Mouse (Mus musculus): ENCODE results near the gene Igfals. TPM values are rescaled to one million over a fixed set of nuclear protein-coding genes. Genes with fewer than 3 reads are reported as not detected.

Igfals gene
- polyA plus RNA-seq, 1 experiment from 2014 or later, result 0.19 TPM

- H3K4me2 ChIP-seq (ENCODE audit: low read length), result no peak overlapping the region
- peaks cover 10% of the 10 kb centered on the region for H3K4me1 ChIP-seq (replicated peaks; ENCODE audit: control insufficient read depth, insufficient read depth, low read length)
- WGBS, result 53% methylated on average over 9 of the region's 9 CpGs
- no peak overlapping the region for H3K4me3 ChIP-seq (replicated peaks; ENCODE audit: low read length)
- no peak for ATAC-seq
- H3K9me3 ChIP-seq (ENCODE audit: control insufficient read depth, low read length), result no peaks in the 10 kb centered on the region
- H3K27me3 ChIP-seq (replicated peaks; ENCODE audit: control insufficient read depth, insufficient read depth, low read length), result peaks cover 6% of the 10 kb centered on the region; the same call in 1 of the 2 replicates
- H3K9ac ChIP-seq (replicated peaks; ENCODE audit: low read depth, low read length), result no peak overlapping the region
- H3K36me3 ChIP-seq (ENCODE audit: control insufficient read depth, insufficient read depth), result no peaks in the 10 kb centered on the region
- H3K27ac ChIP-seq (ENCODE audit: low read length), result no peak overlapping the region
Measured at GRCm38 (mm10) chr17:24844525-24844924, 21.3 kb upstream of the Igfals start.

GRCm38 (mm10) chr17:24847386-24847785 is 18.4 kb upstream of the Igfals start:
- 98% methylated on average over 1 of the region's 1 CpGs for WGBS
- peaks cover 17% of the 10 kb centered on the region for H3K4me1 ChIP-seq (replicated peaks; ENCODE audit: control insufficient read depth, insufficient read depth, low read length)

GRCm38 (mm10) chr17:24848600-24849031 is 17.2 kb upstream of the Igfals start:
- H3K27me3 ChIP-seq (replicated peaks; ENCODE audit: control insufficient read depth, insufficient read depth, low read length), result 0 out of 2 replicates have a peak, but pooled peaks cover 4% of the 10 kb centered on the region
- H3K4me2 ChIP-seq (ENCODE audit: low read length), result 0 out of 2 replicates have a peak overlapping the region, but pooled peaks have one; percentile 7
- peaks cover 17% of the 10 kb centered on the region for H3K4me1 ChIP-seq (replicated peaks; ENCODE audit: control insufficient read depth, insufficient read depth, low read length)
- no peak overlapping the region for H3K4me3 ChIP-seq (replicated peaks; ENCODE audit: low read length)
- H3K27ac ChIP-seq (ENCODE audit: low read length), result no peak overlapping the region
- H3K9ac ChIP-seq (replicated peaks; ENCODE audit: low read depth, low read length), result no peak overlapping the region
- no peaks in the 10 kb centered on the region for H3K36me3 ChIP-seq (ENCODE audit: control insufficient read depth, insufficient read depth)
- no peaks in the 10 kb centered on the region for H3K9me3 ChIP-seq (ENCODE audit: control insufficient read depth, low read length)
- no peak for ATAC-seq

More at GRCm38 (mm10) chr17:24847386-24847785, 18.4 kb upstream of the Igfals start:
- Histone ChIP-seq H3K27me3 (replicated peaks; ENCODE audit: control insufficient read depth, insufficient read depth, low read length) (0 out of 2 replicates have a peak, but pooled peaks cover 4% of the 10 kb centered on the region), H3K9ac (replicated peaks; ENCODE audit: low read depth, low read length) (no peak overlapping the region), H3K4me2 (ENCODE audit: low read length) (no peak overlapping the region), H3K36me3 (ENCODE audit: control insufficient read depth, insufficient read depth) (no peaks in the 10 kb centered on the region), H3K4me3 (replicated peaks; ENCODE audit: low read length) (no peak overlapping the region), H3K27ac (ENCODE audit: low read length) (no peak overlapping the region), H3K9me3 (ENCODE audit: control insufficient read depth, low read length) (no peaks in the 10 kb centered on the region)
- no peak for ATAC-seq

- H3K36me3 ChIP-seq (ENCODE audit: control insufficient read depth, insufficient read depth), result no peaks in the 10 kb centered on the region
- 0 out of 2 replicates have a peak, but pooled peaks cover 4% of the 10 kb centered on the region for H3K27me3 ChIP-seq (replicated peaks; ENCODE audit: control insufficient read depth, insufficient read depth, low read length)
- H3K9me3 ChIP-seq (ENCODE audit: control insufficient read depth, low read length), result no peaks in the 10 kb centered on the region
- no peak for ATAC-seq
- peaks cover 17% of the 10 kb centered on the region for H3K4me1 ChIP-seq (replicated peaks; ENCODE audit: control insufficient read depth, insufficient read depth, low read length)
- WGBS, result under 1% methylated on average over 21 of the region's 21 CpGs
- peak overlapping the region; percentile 72 for H3K4me2 ChIP-seq (ENCODE audit: low read length)
- H3K27ac ChIP-seq (ENCODE audit: low read length), result peak overlapping the region; percentile 78
- H3K4me3 ChIP-seq (replicated peaks; ENCODE audit: low read length), result peak overlapping the region; percentile 62
- H3K9ac ChIP-seq (replicated peaks; ENCODE audit: low read depth, low read length), result peak overlapping the region; percentile 74
Measured at GRCm38 (mm10) chr17:24849733-24850064, 16.1 kb upstream of the Igfals start.

GRCm38 (mm10) chr17:24850065-24850772 is 15.6 kb upstream of the Igfals start, which contains the start of gene Fahd1:
TSS of gene Fahd1 (minus strand) at chr17:24850364.
- H3K27me3 ChIP-seq (replicated peaks; ENCODE audit: control insufficient read depth, insufficient read depth, low read length), result 0 out of 2 replicates have a peak, but pooled peaks cover 4% of the 10 kb centered on the region
- ATAC-seq, result peak; percentile 100
- no peaks in the 10 kb centered on the region for H3K9me3 ChIP-seq (ENCODE audit: control insufficient read depth, low read length)
- H3K27ac ChIP-seq (ENCODE audit: low read length), result peak within 1 kb of the TSS; percentile 78
- H3K4me3 ChIP-seq (replicated peaks; ENCODE audit: low read length), result peak within 1 kb of the TSS; percentile 62
- H3K4me2 ChIP-seq (ENCODE audit: low read length), result peak within 1 kb of the TSS; percentile 88
- H3K4me1 ChIP-seq (replicated peaks; ENCODE audit: control insufficient read depth, insufficient read depth, low read length), result peaks cover 17% of the 10 kb centered on the region
- no peaks in the 10 kb centered on the region for H3K36me3 ChIP-seq (ENCODE audit: control insufficient read depth, insufficient read depth)
- WGBS, result under 1% methylated on average over 57 of the region's 58 CpGs
- H3K9ac ChIP-seq (replicated peaks; ENCODE audit: low read depth, low read length), result peak within 1 kb of the TSS; percentile 74

GRCm38 (mm10) chr17:24850773-24851127 is 15.0 kb upstream of the Igfals start:
- Histone ChIP-seq H3K4me1 (replicated peaks; ENCODE audit: control insufficient read depth, insufficient read depth, low read length) (peaks cover 17% of the 10 kb centered on the region), H3K27ac (ENCODE audit: low read length) (no peak overlapping the region)
- under 1% methylated on average over 20 of the region's 20 CpGs for WGBS

GRCm38 (mm10) chr17:24851381-24852125 is 14.2 kb upstream of the Igfals start:
- no peak overlapping the region; the same call in 1 of the 2 replicates for H3K4me3 ChIP-seq (replicated peaks; ENCODE audit: low read length)
- WGBS, result 82% methylated on average over 10 of the region's 10 CpGs
- H3K27me3 ChIP-seq (replicated peaks; ENCODE audit: control insufficient read depth, insufficient read depth, low read length), result 0 out of 2 replicates have a peak, but pooled peaks cover 4% of the 10 kb centered on the region
- H3K36me3 ChIP-seq (ENCODE audit: control insufficient read depth, insufficient read depth), result no peaks in the 10 kb centered on the region
- peaks cover 17% of the 10 kb centered on the region for H3K4me1 ChIP-seq (replicated peaks; ENCODE audit: control insufficient read depth, insufficient read depth, low read length)
- H3K9me3 ChIP-seq (ENCODE audit: control insufficient read depth, low read length), result no peaks in the 10 kb centered on the region
- H3K27ac ChIP-seq (ENCODE audit: low read length), result no peak overlapping the region
- peak overlapping the region; percentile 62 for H3K9ac ChIP-seq (replicated peaks; ENCODE audit: low read depth, low read length)
- H3K4me2 ChIP-seq (ENCODE audit: low read length), result peak overlapping the region; percentile 88
- ATAC-seq, result no peak

More at GRCm38 (mm10) chr17:24850773-24851127, 15.0 kb upstream of the Igfals start:
- Histone ChIP-seq H3K9ac (replicated peaks; ENCODE audit: low read depth, low read length) (peak overlapping the region; percentile 62), H3K4me2 (ENCODE audit: low read length) (peak overlapping the region; percentile 88), H3K36me3 (ENCODE audit: control insufficient read depth, insufficient read depth) (no peaks in the 10 kb centered on the region), H3K4me3 (replicated peaks; ENCODE audit: low read length) (peak overlapping the region; percentile 62), H3K9me3 (ENCODE audit: control insufficient read depth, low read length) (no peaks in the 10 kb centered on the region), H3K27me3 (replicated peaks; ENCODE audit: control insufficient read depth, insufficient read depth, low read length) (0 out of 2 replicates have a peak, but pooled peaks cover 4% of the 10 kb centered on the region)
- ATAC-seq, result no peak

- Histone ChIP-seq H3K4me1 (replicated peaks; ENCODE audit: control insufficient read depth, insufficient read depth, low read length) (peaks cover 9% of the 10 kb centered on the region), H3K27me3 (replicated peaks; ENCODE audit: control insufficient read depth, insufficient read depth, low read length) (0 out of 2 replicates have a peak, but pooled peaks cover 4% of the 10 kb centered on the region), H3K4me2 (ENCODE audit: low read length) (no peak overlapping the region), H3K9ac (replicated peaks; ENCODE audit: low read depth, low read length) (no peak overlapping the region), H3K4me3 (replicated peaks; ENCODE audit: low read length) (no peak overlapping the region), H3K9me3 (ENCODE audit: control insufficient read depth, low read length) (no peaks in the 10 kb centered on the region), H3K27ac (ENCODE audit: low read length) (no peak overlapping the region), H3K36me3 (ENCODE audit: control insufficient read depth, insufficient read depth) (no peaks in the 10 kb centered on the region; the same call in 1 of the 2 replicates)
- WGBS, result 86% methylated on average over 3 of the region's 3 CpGs
- no peak for ATAC-seq
Measured at GRCm38 (mm10) chr17:24855838-24856464, 9.8 kb upstream of the Igfals start.

- ATAC-seq, result no peak
Measured at GRCm38 (mm10) chr17:24856589-24856988, 9.2 kb upstream of the Igfals start.

More at GRCm38 (mm10) chr17:24856589-24856988, 9.2 kb upstream of the Igfals start:
- H3K9ac ChIP-seq (replicated peaks; ENCODE audit: low read depth, low read length), result no peak overlapping the region
- H3K27me3 ChIP-seq (replicated peaks; ENCODE audit: control insufficient read depth, insufficient read depth, low read length), result 0 out of 2 replicates have a peak, but pooled peaks cover under 1% of the 10 kb centered on the region
- WGBS, result 94% methylated on average over 13 of the region's 13 CpGs
- no peak overlapping the region for H3K27ac ChIP-seq (ENCODE audit: low read length)
- H3K4me1 ChIP-seq (replicated peaks; ENCODE audit: control insufficient read depth, insufficient read depth, low read length), result peaks cover 4% of the 10 kb centered on the region; the same call in 1 of the 2 replicates
- no peak overlapping the region for H3K4me2 ChIP-seq (ENCODE audit: low read length)
- no peak overlapping the region for H3K4me3 ChIP-seq (replicated peaks; ENCODE audit: low read length)
- peaks cover 2% of the 10 kb centered on the region; the same call in 1 of the 2 replicates for H3K36me3 ChIP-seq (ENCODE audit: control insufficient read depth, insufficient read depth)
- no peaks in the 10 kb centered on the region for H3K9me3 ChIP-seq (ENCODE audit: control insufficient read depth, low read length)
